Mouse (Mus musculus) midbrain, embryonic 11.5 days (tissue): ENCODE data around the gene Nkx2-5. TPM values are rescaled to one million over a fixed set of nuclear protein-coding genes. Genes with fewer than 3 reads are reported as not detected.

ENCODE experiments used
- ATAC-seq: fragments of 200-750 bp; cut with Nextera tagmentation; 2 replicates; pipeline ENCODE4 v1.8.0; 2017; ENCODE audit warnings: moderate TSS enrichment, moderate library complexity; ENCODE audit not compliant: low FRiP score
- DNase-seq: peaks from one replicate; pipeline ENCODE4 v3.0.0; 2015; ENCODE audit warnings: low spot score; ENCODE audit errors: missing footprints
- H3K27ac ChIP-seq: fragments of 300-500 bp; sonication (generic); 2 replicates; pipeline ENCODE4 v1.5.1; 2014; ENCODE audit warnings: low read depth, low read length
- H3K27me3 ChIP-seq: fragments of 300-500 bp; sonication (generic); 2 replicates; pipeline ENCODE4 v1.6.1; 2014; ENCODE audit warnings: mild to moderate bottlenecking, low read length, moderate library complexity, mixed read lengths; ENCODE audit not compliant: control insufficient read depth, insufficient read depth
- H3K36me3 ChIP-seq: fragments of 300-500 bp; sonication (generic); 2 replicates; pipeline ENCODE4 v1.6.1; 2014; ENCODE audit warnings: mild to moderate bottlenecking, low read length, moderate library complexity, mixed read lengths; ENCODE audit not compliant: control insufficient read depth, insufficient read depth
- H3K4me1 ChIP-seq: fragments of 300-500 bp; sonication (generic); 2 replicates; pipeline ENCODE4 v1.6.1; 2014; ENCODE audit warnings: low read length; ENCODE audit not compliant: control insufficient read depth, insufficient read depth
- H3K4me2 ChIP-seq: fragments of 300-500 bp; sonication (generic); 2 replicates; pipeline ENCODE4 v1.6.1; 2014; ENCODE audit warnings: mild to moderate bottlenecking, moderate library complexity
- H3K4me3 ChIP-seq: fragments of 300-500 bp; sonication (generic); 2 replicates; pipeline ENCODE4 v1.5.1; 2014; ENCODE audit warnings: low read depth, low read length
- H3K9ac ChIP-seq: fragments of 300-500 bp; sonication (generic); 2 replicates; pipeline ENCODE4 v1.6.1; 2014; ENCODE audit warnings: low read length
- H3K9me3 ChIP-seq: fragments of 300-500 bp; sonication (generic); 2 replicates; pipeline ENCODE4 v1.6.1; 2016; ENCODE audit warnings: low read length; ENCODE audit not compliant: control insufficient read depth
- WGBS: fragments of 180-500 bp; shearing (Covaris S2); extraction: QIAGEN DNeasy Blood & Tissue Kit; methylation state at CpG from one replicate; pipeline ENCODE4 v1.1.7; 2014; 5-methylcytosine and 5-hydroxymethylcytosine counted together
- polyA plus RNA-seq: library from polyadenylated mRNA; unstranded; fragments of >200 nt; fragmentation: Nextera tagmentation; extraction: Ambion mirVana; gene quantifications from 2 replicates; pipeline ENCODE4 v1.2.1, GENCODE M21; 2014

Nkx2-5 gene
- polyA plus RNA-seq, 1 experiment from 2014 or later, result not detected

DNA sequence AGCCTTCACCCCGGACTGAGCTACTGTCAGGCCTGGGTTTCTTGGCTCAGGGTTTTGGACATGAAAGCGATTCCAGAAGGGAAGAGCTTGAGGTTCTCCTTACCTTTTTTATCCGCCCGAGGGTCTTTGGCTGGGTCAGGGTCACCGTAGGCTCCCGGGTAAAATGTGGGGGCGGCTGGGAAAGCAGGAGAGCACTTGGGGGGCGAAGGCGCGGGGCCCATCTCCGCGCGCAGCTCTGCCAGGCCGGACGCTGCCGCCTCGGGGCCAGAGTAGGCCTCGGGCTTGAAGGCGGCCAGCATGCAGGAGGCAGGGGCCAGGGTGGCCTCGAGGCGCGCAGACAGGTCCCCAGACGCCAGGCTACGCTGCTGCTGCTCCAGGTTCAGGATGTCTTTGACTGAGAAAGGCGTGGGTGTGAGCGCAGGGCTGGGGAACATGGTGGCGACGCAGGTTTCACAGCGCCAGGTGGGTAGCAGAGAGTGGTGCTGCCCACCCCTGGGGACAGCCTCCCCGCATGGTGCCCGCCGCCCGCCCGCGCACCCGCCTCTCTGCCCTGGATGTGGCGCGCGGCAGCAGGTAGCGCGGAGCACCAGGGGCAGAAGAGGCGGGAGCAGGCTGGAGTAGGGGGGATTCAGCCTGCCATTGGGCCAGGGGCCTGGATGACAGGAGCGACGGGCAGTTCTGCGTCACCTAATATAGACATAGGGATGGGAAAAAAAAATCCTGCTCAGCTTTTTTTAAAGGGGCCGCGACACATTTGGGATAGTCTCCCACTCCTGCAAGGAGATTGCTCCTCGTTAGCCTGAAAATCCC is 3.7 kb downstream of the Nkx2-5 start:
- WGBS, result under 1% methylated on average over 48 of the region's 48 CpGs
- peak; percentile 90 for DNase-seq
- H3K4me1 ChIP-seq, result 0 out of 2 replicates have a peak, but pooled peaks cover 3% of the 10 kb centered on the region
- H3K9me3 ChIP-seq, result no peaks in the 10 kb centered on the region
- no peaks in the 10 kb centered on the region for H3K36me3 ChIP-seq
- peaks cover 99% of the 10 kb centered on the region for H3K27me3 ChIP-seq
- H3K27ac ChIP-seq, result no peak overlapping the region
- no peak for ATAC-seq
- no peak overlapping the region for H3K4me2 ChIP-seq
- H3K4me3 ChIP-seq, result no peak overlapping the region
- H3K9ac ChIP-seq, result no peak overlapping the region

- peaks cover 100% of the 10 kb centered on the region for H3K27me3 ChIP-seq
- H3K4me1 ChIP-seq, result 0 out of 2 replicates have a peak, but pooled peaks cover 3% of the 10 kb centered on the region
- WGBS, result under 1% methylated on average over 9 of the region's 9 CpGs
- no peak overlapping the region for H3K4me2 ChIP-seq
- H3K36me3 ChIP-seq, result no peaks in the 10 kb centered on the region
- H3K27ac ChIP-seq, result no peak overlapping the region
- H3K9me3 ChIP-seq, result no peaks in the 10 kb centered on the region
- peak; percentile 91 for DNase-seq
- H3K4me3 ChIP-seq, result no peak overlapping the region
- H3K9ac ChIP-seq, result no peak overlapping the region
- ATAC-seq, result no peak
Measured at GRCm38 (mm10) chr17:26840439-26840780, 4.4 kb downstream of the Nkx2-5 start.

- H3K4me3 ChIP-seq, result no peak overlapping the region
- no peaks in the 10 kb centered on the region for H3K36me3 ChIP-seq
- H3K27ac ChIP-seq, result no peak overlapping the region
- peak; percentile 95 for DNase-seq
- H3K27me3 ChIP-seq, result peaks cover 100% of the 10 kb centered on the region
- no peaks in the 10 kb centered on the region for H3K9me3 ChIP-seq
- H3K4me1 ChIP-seq, result 0 out of 2 replicates have a peak, but pooled peaks cover 3% of the 10 kb centered on the region
- H3K9ac ChIP-seq, result no peak overlapping the region
- no peak for ATAC-seq
- WGBS, result under 1% methylated on average over 26 of the region's 26 CpGs
- H3K4me2 ChIP-seq, result no peak overlapping the region
Measured at GRCm38 (mm10) chr17:26839718-26840438, 4.9 kb downstream of the Nkx2-5 start.

- no peak overlapping the region for H3K27ac ChIP-seq
- H3K36me3 ChIP-seq, result no peaks in the 10 kb centered on the region
- ATAC-seq, result no peak
- H3K9ac ChIP-seq, result no peak overlapping the region
- no peaks in the 10 kb centered on the region for H3K9me3 ChIP-seq
- H3K4me2 ChIP-seq, result no peak overlapping the region
- no peak overlapping the region for H3K4me3 ChIP-seq
- peaks cover 100% of the 10 kb centered on the region for H3K27me3 ChIP-seq
- 0 out of 2 replicates have a peak, but pooled peaks cover 3% of the 10 kb centered on the region for H3K4me1 ChIP-seq
- 1% methylated on average over 87 of the region's 87 CpGs for WGBS
- DNase-seq, result peak; percentile 95
Measured at GRCm38 (mm10) chr17:26838911-26839717, 5.7 kb downstream of the Nkx2-5 start.

- Histone ChIP-seq H3K4me3 (no peak overlapping the region), H3K4me2 (no peak overlapping the region), H3K4me1 (0 out of 2 replicates have a peak, but pooled peaks cover 3% of the 10 kb centered on the region), H3K9me3 (no peaks in the 10 kb centered on the region), H3K9ac (no peak overlapping the region), H3K27ac (no peak overlapping the region), H3K27me3 (peaks cover 97% of the 10 kb centered on the region), H3K36me3 (no peaks in the 10 kb centered on the region)
- peak; percentile 91 for DNase-seq
- ATAC-seq, result no peak
- 2% methylated on average over 35 of the region's 37 CpGs for WGBS
Measured at GRCm38 (mm10) chr17:26838191-26838910, 6.5 kb downstream of the Nkx2-5 start.

- WGBS, result 2% methylated on average over 7 of the region's 7 CpGs
- Histone ChIP-seq H3K4me1 (0 out of 2 replicates have a peak, but pooled peaks cover 3% of the 10 kb centered on the region), H3K9me3 (no peaks in the 10 kb centered on the region), H3K27me3 (peaks cover 90% of the 10 kb centered on the region), H3K27ac (no peak overlapping the region), H3K4me2 (no peak overlapping the region), H3K9ac (no peak overlapping the region), H3K36me3 (no peaks in the 10 kb centered on the region), H3K4me3 (no peak overlapping the region)
- DNase-seq, result peak; percentile 93
- ATAC-seq, result no peak
Measured at GRCm38 (mm10) chr17:26837546-26837985, 7.2 kb downstream of the Nkx2-5 start.

DNA sequence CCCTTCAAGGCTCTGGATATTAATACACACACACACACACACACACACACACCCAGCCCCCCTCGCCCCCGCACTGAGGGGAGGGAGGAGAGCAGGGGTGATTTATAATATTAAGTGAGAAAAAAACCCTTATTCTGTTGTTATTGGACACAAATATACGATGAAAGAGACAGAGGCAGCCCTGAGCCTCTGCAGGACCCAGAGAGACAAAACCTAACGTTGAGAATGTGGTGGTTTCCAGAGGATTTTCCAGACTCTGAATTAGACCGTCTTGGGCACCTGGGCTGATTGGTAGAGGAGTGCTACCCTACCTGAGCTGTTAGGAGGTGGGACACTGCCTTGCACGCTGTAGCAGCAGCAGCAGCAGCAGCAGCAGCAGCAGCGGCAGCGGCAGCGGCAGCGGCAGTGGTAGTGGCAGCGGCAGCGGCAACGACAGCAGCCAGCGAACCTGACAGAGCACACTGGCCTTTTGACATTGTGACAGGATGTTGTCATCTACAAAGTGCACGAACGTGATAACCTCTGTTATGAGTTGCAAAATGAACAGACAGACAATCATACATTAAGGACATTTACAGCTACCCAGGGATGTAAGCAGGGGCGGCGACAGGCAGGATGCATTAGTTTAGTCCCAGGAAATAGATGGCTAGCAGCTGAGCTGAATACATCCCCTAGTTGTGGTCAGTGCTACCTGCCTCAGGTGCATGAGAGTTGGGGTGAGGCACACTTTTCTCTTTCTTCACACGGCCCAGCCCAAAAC is 7.8 kb downstream of the Nkx2-5 start:
- 2% methylated on average over 19 of the region's 19 CpGs for WGBS
- Histone ChIP-seq H3K9me3 (no peaks in the 10 kb centered on the region), H3K9ac (no peak overlapping the region), H3K4me3 (no peak overlapping the region), H3K36me3 (no peaks in the 10 kb centered on the region), H3K27me3 (peaks cover 84% of the 10 kb centered on the region), H3K4me2 (no peak overlapping the region), H3K4me1 (0 out of 2 replicates have a peak, but pooled peaks cover 3% of the 10 kb centered on the region), H3K27ac (no peak overlapping the region)
- DNase-seq (peak; percentile 89), ATAC-seq (no peak)

DNA sequence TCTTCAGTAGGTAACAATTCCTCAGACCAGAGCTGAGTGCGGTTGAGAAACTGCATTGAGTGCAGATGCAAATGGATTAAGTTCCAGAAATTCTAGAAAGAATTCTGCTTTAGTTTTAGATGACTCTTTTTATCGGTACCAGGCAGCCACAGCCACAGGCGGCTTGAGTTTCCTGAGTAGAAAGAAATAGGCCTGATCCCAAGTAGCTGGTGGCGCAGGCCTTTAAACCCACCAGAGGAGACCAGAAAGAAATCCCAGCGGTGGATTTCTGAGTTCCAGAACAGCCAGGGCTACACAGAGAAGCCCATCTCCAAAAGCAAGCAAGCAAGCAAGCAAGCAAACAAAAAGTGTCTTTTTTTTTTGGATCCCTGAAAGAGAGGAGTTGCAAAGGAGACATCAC is 8.4 kb downstream of the Nkx2-5 start:
- DNase-seq, result peak; percentile 88
- WGBS, result 6% methylated on average over 5 of the region's 5 CpGs

More for the DNA sequence above, 8.4 kb downstream of the Nkx2-5 start:
- no peak overlapping the region for H3K4me2 ChIP-seq
- H3K36me3 ChIP-seq, result no peaks in the 10 kb centered on the region
- no peak for ATAC-seq
- no peaks in the 10 kb centered on the region for H3K9me3 ChIP-seq
- H3K4me1 ChIP-seq, result 0 out of 2 replicates have a peak, but pooled peaks cover 3% of the 10 kb centered on the region
- no peak overlapping the region for H3K9ac ChIP-seq
- H3K27me3 ChIP-seq, result peaks cover 78% of the 10 kb centered on the region
- no peak overlapping the region for H3K27ac ChIP-seq
- H3K4me3 ChIP-seq, result no peak overlapping the region
